Mouse (Mus musculus) gastrocnemius, adult 18-20 months (tissue): ENCODE data around the gene Zfhx3. TPM values are rescaled to one million over a fixed set of nuclear protein-coding genes. Genes with fewer than 3 reads are reported as not detected.
A peak's percentile ranks its signal among the peaks of the same experiment; 100 is the strongest.

Experiments used
- DNase-seq: peaks from one replicate; pipeline ENCODE4 v3.0.0; 2021; ENCODE audit warnings: low spot score
- total RNA-seq, 2 experiments: library from RNA; stranded (reverse); gene quantifications; 2 replicates each; pipeline ENCODE4 v1.2.3; 2021

Zfhx3 gene
- total RNA-seq, 2 experiments from 2014 or later = 16.8 to 19.0 TPM

DNA sequence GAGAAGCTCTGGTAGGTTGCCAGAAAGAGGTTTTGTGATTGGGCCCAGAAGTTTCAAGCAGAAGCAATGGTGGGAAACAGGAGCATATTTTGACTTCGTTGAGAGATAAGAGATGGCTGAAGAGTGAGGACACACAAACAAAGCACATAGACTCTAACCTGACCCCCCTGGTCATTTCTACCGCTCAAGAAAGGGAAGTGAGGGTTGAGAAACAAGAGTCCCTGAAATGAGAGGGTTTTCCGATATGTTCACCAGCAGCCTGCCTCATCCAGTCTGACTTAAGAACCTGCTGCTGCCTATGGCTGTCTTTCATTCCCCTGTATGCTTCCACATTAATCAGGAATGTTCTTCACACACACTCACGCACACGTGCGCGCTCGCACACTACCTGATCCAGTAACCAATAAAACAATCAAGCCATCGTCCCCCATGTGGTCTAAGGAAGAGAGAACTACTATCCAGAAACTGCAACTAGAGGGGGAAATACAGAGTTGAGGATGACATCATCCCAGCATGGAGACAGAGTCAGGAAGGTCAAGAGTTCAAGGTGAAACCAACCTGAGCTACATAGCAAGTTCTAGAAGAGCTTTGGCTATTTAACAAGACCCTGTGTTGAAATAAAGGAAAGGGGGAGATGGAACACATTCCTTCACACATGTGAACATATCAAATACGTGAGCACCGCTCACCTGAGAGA is 649.7 kb downstream of the Zfhx3 start:
- DNase-seq = no peak

DNA sequence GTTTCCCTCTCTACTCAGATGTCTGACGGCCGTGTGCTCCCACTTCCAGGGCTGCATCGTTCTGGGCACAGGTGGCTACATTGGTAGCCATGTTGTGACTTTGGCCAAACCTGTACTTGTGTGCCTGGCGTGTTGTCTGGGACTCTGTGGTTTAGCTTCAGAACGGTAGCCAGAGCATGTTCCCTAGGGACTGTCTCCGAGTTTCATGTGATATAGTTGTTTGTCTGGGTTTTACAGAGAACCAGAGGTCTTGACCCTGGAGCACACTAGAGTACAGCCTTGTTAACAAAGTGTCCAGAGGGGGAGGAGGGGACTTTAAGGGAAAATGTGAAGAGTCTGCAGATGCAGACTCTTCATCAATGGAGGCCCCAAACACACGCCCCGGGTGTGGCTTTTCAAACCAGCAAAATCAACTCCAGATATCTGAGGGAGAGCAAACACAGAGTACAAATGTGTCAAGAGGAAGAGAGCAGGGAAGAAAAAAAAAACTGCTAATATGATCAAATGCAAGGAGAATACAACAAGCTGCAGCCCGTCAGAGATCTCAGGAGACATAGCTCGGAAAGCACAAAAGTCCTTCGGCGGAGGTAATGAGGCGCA is 650.6 kb downstream of the Zfhx3 start:
- peak; percentile 23 for DNase-seq

DNA sequence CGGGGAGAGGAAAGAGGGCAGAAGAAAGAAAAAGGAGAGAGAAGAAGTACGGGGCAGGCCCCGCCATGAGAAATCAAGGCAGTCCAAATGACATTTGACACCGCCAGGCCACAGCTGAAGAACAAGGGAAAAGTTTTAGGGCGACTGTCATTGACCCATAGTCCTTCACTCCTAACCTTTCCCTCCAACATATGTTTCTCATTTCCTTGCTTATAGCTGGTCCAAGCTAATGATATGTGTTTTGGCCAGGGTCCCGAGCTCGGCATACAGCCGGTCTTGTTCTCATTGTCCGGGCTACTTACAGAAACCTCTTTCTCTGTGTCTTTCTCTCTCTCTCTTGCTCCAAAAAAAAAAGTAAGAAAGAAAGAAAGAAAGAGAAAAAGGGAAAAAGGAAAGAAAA is 651.4 kb downstream of the Zfhx3 start:
- DNase-seq = no peak

DNA sequence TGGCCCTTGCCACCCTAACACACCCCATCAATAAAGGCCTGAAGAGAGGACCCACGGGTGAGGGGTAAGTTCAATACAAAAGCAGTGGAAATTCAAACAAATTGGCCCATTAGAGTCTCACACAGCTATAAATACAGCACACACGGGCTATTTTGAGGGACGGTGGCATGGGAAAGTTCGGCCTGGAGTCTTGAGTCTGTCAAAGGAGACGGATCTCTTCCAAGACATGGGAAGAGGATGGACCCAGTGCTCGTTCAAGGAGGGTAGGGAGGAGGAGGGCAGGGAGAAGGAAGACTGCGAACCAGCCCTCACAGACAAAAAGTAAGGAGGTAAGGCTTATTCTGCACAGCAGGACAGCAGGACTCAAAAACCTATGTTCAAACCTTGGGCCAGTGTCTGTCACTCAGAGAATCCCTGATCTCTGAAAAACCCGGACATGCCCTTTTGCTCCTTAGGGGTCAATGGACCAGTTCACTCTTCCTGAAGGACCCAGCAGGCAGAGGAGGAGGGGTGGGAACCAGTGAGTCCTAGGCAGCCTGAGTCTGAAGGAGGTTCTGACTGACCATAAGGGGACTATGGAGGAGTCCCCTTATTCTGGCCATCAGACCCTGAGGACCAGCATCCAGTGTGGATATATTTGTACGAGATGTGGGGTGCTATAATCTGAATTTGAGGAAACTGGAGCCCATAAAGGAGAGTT is 652.1 kb downstream of the Zfhx3 start:
- no peak for DNase-seq

DNA sequence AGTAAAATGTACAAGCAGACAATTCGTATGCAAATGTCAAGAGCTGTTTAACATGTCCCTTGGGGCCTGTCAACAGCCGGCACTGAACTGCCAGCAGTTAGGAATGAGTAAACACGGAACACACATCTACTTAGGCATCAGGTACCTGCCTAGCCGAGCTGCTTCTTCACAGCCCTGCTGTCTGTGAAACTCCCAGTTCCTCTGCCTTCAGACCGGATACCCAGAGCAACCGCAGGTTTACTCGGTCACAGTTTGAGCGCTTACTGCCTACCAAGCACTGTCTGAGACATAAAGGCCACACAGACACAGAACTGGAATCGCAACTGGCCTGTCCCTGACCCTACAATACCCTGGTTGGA is 652.6 kb downstream of the Zfhx3 start:
- no peak for DNase-seq

DNA sequence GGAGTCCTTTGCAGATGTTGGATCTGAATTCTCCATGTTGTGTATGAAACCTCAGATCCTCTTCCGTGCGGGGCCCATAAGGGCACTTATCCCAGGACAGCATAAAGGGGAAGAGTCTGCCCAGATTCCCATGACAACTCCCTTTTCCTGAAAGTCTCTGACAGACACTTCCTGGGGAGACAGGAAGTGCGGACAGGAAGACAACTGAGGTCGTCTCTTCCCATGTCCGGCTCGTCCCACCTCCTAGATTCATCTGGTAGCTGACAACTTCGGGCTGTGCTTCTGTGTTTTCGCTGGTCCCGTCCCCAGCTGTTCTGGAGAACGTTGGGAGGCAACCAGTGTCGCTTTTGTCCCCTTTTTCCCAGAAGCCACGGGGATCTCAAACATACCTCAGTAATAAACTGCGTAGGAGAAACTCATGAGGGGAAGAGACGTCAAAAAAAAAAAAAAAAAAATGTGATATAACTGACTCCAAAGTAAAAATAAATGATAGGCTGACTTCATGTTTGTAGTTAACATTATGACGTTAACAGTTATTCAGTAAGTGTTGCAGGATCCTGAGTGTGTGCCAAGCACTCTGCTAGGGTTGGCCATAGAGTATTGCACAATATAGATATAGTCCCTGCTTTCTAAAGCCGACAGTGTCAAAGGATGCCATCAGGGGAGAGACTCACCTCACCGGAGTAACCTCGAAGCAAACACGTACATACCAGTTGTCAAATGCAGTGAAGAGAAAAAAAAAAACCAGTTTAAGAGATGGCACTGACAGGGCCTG is 653.5 kb downstream of the Zfhx3 start:
- DNase-seq = no peak

DNA sequence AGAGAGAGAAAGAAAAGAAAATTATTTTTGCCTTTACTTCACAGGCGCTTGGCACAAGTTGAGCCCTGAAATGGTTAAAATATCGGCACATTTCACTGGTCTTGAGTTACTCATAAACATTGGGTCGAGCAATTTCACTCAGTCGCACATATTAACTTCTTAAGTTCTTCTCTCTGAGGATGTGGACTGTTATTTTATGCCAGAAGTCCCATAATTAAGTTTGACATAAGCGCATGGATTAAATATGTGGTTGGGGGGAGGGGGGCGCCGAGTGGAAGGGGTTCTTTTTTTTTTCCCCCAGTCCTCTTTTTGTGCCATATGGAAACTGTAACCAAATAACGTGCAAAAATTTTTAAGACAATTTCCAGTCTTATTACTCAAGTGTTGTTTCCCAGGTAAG is 656.6 kb downstream of the Zfhx3 start:
- DNase-seq = no peak

DNA sequence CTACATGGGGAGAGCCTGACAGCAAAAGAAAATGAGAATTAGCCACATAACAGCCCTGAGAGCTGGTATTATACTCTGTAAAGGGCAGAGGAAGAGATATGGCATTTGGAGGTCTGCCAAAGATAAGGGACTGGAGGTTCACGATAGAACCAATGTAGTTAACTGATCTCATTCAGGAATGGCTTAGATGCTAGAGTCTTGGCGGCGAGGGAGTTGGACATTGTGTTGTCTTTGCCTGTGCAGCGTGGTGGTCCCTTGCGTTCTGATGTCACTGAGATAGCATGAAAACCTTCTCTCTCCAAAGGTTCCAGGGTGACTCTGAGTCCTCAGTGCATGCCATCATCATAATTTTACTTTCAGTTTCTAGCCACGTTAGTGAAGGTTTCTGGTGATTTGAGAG is 657.1 kb downstream of the Zfhx3 start:
- no peak for DNase-seq

DNA sequence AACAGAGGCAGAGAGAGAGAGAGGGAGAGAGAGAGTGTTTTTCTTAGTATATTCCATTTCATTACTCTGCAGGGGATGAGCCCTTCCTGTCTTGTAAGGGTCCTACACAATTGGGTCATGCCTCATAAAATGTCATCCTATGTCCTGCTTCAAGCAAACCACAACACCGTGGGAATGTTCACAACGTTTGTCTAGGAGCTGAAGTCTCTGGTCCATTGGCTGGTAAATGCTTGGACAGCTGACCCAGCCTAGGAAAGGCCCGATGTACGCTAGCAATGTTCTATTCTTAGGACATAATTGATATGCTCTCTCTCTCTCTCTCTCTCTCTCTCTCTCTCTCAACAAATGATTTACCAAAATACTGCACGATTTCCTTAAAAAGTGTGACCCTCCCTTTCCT is 666.2 kb downstream of the Zfhx3 start:
- DNase-seq = no peak

DNA sequence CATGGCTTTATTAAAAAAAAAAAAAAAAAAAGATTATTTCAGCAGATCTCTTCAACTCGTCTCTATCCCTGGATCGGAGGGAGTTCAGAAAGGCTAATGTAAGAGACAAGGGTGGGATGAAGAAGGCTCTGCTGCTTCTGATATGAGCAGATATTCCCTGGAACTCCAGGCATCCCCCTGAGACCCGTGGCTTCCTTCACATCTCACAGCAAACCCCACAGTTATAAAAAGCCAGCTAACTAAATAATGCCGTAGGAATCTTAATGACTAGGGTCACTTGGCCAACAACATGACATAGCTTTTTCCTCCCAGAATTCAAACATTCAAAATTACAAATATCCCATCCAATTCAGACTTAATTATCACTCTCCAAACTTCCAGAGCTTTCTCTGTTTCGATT is 666.7 kb downstream of the Zfhx3 start:
- DNase-seq = no peak

DNA sequence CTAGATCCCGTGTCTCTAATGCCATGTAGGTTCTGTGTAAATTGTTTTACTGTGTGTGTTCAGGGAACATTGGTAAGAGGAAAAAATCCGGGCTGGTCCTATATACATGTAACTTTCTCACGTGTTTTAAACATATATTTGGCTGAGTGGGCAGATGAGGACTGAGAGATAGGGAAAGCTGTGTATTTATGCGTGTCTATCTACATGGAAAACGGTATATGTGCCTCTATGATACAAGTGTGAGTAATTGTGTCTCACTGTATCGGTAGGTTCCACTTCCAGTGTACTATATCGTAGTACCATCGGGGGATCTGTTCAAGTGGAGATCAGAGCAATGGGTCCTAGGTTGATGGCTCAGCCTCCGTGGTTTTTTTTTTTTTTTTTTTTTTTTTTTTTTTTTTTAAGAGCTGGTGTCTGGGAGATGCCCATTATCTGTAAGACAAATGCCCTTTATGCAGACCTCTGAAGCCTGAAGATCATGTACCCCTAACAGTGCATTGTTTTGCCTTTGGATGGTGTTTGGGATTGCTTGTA is 668.8 kb downstream of the Zfhx3 start:
- no peak for DNase-seq

DNA sequence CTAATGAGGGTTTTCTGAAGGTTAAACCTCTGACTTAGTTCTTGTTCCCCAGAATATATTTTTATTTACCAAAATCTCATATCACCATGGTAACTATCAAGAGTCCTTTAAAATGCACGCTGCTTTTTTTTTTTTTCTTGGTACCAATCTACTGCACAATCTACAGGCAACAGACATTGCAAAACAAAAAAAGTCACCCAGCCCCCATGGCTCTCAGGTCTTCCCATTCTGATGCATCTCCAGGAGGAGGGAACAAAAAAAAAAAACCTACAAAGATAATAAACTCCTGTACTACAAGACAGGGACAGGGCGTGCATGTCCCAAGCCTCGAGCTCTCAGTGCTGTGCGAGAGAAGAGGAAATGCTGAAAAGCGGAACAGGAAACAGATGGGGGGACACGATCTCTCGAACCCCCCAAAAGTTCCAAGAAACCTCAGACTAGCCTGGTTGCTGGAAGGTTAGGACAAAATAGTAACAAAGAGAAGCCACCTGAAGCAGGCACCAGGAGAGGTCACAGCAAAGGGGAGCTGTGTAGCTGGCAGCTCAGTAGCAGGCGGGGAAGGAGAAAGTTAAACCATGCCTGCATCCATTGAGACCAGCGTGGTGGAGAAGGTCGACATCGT is 669.5 kb downstream of the Zfhx3 start:
- no peak for DNase-seq

DNA sequence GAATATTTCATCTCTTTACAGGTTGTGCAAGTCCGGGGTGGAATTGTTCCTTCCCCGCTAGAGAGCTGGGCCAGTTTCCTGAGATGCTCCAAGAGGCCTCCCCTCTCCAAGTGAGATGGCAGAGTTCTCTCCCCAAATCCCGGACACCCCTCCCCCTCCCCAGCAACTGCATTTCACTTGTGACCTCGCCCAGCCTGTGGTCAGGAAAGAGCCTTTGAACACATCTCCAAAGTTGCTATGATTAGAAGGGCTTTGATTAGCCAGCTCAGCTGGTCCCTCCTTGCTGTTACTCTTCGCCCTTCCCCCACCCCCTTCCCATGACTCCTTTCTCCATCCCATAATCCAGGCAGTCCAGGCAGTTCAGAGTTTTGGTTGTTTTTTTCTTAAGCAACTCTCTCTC is 670.4 kb downstream of the Zfhx3 start:
- no peak for DNase-seq

DNA sequence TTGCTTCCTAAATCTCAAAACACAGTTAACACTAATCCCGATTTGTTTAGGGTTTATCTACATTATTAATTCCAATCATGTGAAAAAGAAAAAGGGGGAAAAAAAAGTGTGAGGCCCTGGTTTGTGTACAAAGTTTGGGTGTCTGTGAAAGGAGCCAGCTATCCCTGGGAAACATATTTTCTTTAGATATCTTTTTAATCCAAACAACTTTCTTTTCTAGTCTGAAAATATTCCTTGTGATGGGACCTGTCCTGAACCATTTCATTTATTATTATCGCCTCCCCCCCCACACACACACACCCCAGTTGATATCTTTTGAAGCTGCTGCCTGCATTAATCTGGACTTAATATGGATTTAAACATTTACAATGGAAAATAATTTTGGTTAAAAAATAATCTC is 670.8 kb downstream of the Zfhx3 start:
- DNase-seq = no peak

DNA sequence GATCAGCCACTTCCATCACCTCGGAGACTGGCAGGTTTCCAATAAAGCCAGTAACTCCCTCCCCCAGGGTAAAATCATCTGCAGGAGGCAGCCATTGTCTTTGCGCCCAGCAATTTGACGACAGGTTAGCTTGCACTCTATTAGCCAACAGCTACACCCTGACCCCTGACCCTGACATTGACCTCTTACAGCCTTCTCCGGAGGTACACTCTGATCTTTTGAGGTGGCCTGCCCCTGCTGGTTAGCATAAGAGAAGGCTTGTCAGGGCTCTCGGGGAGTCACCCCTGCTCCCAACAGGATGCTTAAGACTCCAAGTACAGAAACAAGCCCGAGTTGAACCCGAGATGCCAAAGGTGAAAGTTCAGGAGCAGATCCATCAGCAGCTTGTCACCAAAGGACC is 678.9 kb downstream of the Zfhx3 start:
- no peak for DNase-seq

DNA sequence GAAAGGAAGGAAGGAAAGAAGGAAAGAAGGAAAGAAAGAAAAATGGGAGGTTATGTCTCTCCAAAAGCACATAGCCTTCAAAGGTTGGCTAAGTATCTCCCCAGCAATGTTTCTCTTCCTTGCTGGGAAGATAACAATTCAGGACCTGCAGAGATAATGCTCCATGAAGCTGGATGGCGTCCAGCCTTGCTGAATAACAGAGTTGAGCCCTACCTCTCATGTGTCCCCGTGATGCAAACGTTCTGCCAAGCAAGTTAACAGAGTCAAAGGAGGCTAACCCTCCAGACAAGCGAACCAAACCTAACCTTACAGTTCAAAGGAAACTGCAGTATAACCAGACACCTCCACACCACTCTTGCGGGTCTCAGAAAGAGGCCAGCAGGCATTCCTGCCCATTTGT is 681.2 kb downstream of the Zfhx3 start:
- DNase-seq = no peak

DNA sequence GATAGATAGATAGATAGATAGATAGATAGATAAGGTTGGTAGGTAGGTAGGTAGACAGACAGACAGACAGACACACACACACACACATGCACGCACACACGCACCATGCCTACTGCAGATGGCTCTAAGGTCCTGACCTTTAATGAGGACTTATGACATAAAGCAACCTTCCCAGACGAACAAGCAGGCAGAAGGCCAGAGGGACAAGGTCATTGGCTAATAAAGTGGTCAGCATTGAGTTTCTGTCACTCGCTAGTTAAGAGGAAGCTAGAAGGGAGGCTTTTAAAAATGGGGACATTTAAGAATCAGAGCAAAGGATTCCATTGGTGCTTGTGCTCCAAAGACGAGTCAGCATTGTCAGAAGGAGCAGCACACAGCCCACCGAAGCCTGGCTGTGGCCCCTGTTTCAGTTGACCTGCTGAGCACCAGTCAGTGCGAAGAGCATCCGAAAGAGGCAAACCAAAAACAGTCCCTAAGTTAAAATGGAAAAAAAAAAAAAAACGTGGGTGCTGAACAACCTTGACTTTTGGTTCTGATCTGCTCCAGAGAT is 683.2 kb downstream of the Zfhx3 start:
- no peak for DNase-seq

DNA sequence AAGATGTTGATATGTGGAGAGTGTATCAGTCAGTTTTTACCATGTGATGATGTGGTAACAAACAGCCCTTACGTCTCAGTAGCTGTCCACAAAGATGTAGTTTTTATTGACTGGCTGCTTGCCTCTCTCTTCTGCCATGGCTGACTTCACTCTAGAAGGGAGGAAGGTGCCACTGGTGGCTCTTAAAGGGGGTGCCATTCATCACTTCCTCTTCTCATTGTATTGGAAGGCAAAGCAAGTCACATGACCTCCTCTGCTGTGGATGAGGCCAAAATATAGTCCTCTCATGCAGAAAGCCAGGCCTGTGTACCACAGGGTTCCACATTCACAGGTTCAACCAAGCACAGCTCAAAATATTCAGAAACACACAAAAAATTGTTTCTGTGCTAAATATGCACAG is 688.6 kb downstream of the Zfhx3 start:
- no peak for DNase-seq

DNA sequence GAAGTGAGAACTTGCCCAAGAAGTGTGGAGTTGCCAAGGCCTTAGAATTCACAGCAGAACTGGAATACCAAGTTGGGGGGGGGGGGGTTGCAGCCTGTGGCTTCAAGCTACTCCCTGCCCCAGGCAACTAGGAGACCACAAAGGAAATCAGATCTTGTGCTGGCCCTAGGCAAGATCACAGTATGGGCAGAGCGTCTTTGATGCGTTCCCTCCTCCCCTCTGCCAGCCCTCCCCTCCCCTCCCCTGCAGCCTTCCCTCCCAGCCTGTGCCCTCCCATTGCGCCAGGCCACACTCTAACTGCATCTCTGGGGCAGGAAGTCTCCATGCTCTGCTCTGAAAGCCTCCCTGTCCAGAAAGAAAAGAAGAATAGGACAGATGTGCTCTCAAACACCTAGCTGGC is 691.8 kb downstream of the Zfhx3 start:
- no peak for DNase-seq

DNA sequence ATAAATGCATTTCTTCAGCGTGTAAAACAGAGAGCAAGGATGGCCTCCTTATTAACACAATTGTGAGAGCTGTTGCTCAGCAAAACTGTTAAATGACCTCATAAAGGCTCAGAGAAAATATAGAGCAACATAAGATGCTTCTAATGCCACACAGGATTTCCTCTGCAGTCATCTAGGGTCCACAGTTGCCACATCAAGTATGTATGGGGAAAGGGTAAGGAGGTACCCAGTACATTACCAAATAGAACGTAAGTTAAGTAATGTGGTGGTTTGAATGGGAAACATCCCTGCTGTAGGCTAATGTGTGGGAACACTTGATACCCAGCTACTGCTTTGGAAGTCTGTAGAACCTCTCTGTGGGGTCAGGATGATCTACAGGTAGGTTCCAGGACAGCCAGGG is 695.4 kb downstream of the Zfhx3 start:
- no peak for DNase-seq

DNA sequence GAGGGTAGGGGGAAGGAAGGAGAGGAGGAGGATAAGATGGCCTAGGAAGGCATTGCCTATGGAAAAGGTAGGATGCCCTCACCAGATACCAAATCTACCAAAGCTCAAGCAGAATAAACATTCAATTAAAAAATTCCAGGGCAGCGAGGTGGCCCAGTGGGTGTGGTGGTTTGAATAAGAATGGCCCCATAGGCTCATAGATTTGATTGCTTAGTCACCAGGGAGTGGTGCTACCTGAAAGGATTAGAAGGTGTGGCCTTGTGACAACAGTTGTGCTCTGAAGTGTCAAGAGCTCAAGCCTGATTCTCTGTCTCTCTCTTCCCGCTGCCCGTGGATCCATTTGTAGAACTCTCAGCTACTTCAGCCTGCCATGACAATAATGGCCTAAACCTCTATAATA is 703.2 kb downstream of the Zfhx3 start:
- DNase-seq = no peak
